Mouse (Mus musculus) ovary, adult 10 weeks (tissue): Measurements from ENCODE around the gene Gart. TPM values are rescaled to one million over a fixed set of nuclear protein-coding genes. Genes with fewer than 3 reads are reported as not detected.

Source experiments
- polyA plus RNA-seq: library from polyadenylated mRNA; stranded (reverse); fragments of 350-450 nt; fragmentation: Illumina TruSeq; extraction: RNeasy Lipid Tissue Mini Kit (QIAGEN cat#74804); gene quantifications from one replicate; pipeline ENCODE4 v1.2.3, GENCODE M21; 2014

The Gart gene
- 26.3 TPM for polyA plus RNA-seq

GRCm38 (mm10) chr16:91646681-91647419 lies at the start of gene Gart:
Gene Gart, minus strand, starts transcription at chr16:91646952.

GRCm38 (mm10) chr16:91688619-91689334 lies 42.0 kb upstream of the Gart start, which contains the start of gene Donson:
Gene Donson, minus strand, starts transcription at chr16:91688770.

GRCm38 (mm10) chr16:91647461-91648219 lies 888 bp upstream of the Gart start, which contains the start of gene Son:
Gene Son, plus strand, starts transcription at chr16:91647506.

GRCm38 (mm10) chr16:91618511-91619501 lies 27.9 kb downstream of the Gart start, which contains the start of gene Dnajc28:
Gene Dnajc28, minus strand, starts transcription at chr16:91619026.

GRCm38 (mm10) chr16:91597672-91598010 lies 49.1 kb downstream of the Gart start, which contains the start of gene Tmem50b:
Gene Tmem50b, minus strand, starts transcription at chr16:91597800.

Other genes with a start within 250 kb of the Gart start
- gene Il10rb, start 240.8 kb downstream of the Gart start, polyA plus RNA-seq: 66.7 TPM
- gene Ifnar1, start 161.7 kb downstream of the Gart start, polyA plus RNA-seq: 209 TPM
- gene Ifngr2, start 99.9 kb downstream of the Gart start, polyA plus RNA-seq: 37.8 TPM
- gene Tmem50b, start 49.2 kb downstream of the Gart start, polyA plus RNA-seq: 61.8 TPM
- 20.7 TPM for gene Dnajc28, start 27.9 kb downstream of the Gart start, polyA plus RNA-seq
- 456 TPM for gene Son, start 554 bp upstream of the Gart start, polyA plus RNA-seq
- 12.1 TPM for gene Donson, start 41.8 kb upstream of the Gart start, polyA plus RNA-seq
- gene Cryzl1, start 82.0 kb upstream of the Gart start, polyA plus RNA-seq: 120 TPM
- 73.5 TPM for gene Itsn1, start 82.3 kb upstream of the Gart start, polyA plus RNA-seq